In the genomic region with DNA sequence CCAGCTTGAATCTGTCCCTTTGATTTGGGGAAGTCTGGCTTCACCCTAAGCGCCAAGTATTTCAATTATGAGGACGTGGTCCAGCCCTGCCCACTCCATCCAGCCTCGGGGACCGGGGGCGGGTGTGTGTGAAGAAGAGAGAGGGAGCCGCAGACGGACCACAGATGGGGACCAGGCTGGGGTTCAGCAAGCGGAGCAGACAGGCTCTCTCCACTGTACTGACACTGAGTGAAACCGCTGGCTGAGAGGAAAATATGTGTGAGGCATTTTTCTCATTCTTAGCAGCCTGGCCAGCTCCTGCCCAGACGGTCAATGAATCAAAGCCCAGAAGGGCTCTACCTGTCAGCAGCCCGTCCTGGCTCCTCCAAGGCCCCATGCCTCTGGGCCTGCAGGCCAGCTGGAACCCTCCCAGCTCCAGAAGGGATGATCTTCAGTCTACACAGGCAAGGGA, we compare ENCODE assay signal across 11 mouse cellular contexts. TPM values are rescaled to one million over a fixed set of nuclear protein-coding genes. Genes with fewer than 3 reads are reported as not detected.
A peak's percentile ranks its signal among the peaks of the same experiment; 100 is the strongest.
DNase-seq lines count a peak whose midpoint lies in the region; ATAC-seq and TF ChIP-seq lines count a peak whose summit lies in the region.
"Had no signal": no experiment of that assay in that cellular context is flagged by ENCODE, and none has a peak within 500 bp of the region (broad histone marks: within the 10 kb centered on the region; RNA-seq: fewer than 3 reads in every experiment).

No protein-coding gene starts in this region.

- no peaks in the 10 kb centered on the region for H3K27me3 ChIP-seq in hindbrain, embryonic 15.5 days
- 0 out of 2 replicates have a peak, but pooled peaks cover 2% of the 10 kb centered on the region for H3K27me3 ChIP-seq in hindbrain, embryonic 13.5 days
- peaks cover 4% of the 10 kb centered on the region; the same call in 1 of the 2 replicates for H3K27me3 ChIP-seq in heart, embryonic 14.5 days (ENCODE audit: control insufficient read depth, insufficient read depth, low read length)
- no peaks in the 10 kb centered on the region for H3K27me3 ChIP-seq in lung, postnatal 0 days (replicated peaks; ENCODE audit: insufficient read depth, low read length)

- 53% methylated on average over 11 of the region's 11 CpGs for WGBS in hindbrain, embryonic 15.5 days
- WGBS in hindbrain, embryonic 13.5 days: 62% methylated on average over 11 of the region's 11 CpGs
- WGBS in heart, embryonic 14.5 days: 32% methylated on average over 11 of the region's 11 CpGs
- WGBS in lung, postnatal 0 days: 43% methylated on average over 11 of the region's 11 CpGs

- H3K4me3 ChIP-seq in hindbrain, embryonic 15.5 days: no peak overlapping the region
- no peak overlapping the region for H3K4me3 ChIP-seq in hindbrain, embryonic 13.5 days
- H3K4me3 ChIP-seq in heart, embryonic 14.5 days (ENCODE audit: control insufficient read depth in 1 of 2, insufficient read depth in 1 of 2, low read depth in 1 of 2, low read length in 2 of 2): no peak overlapping the region
- H3K4me3 ChIP-seq in lung, postnatal 0 days (ENCODE audit: low read depth, low read length): no peak overlapping the region
- no peak overlapping the region for H3K4me3 ChIP-seq in left cerebral cortex, adult 2 months
- H3K4me3 ChIP-seq: liver, embryonic 13.5 days had no signal

- no peak for TF ChIP-seq CTCF in lung, postnatal 0 days (IDR thresholded peaks at IDR 0.05)
- no peak for TF ChIP-seq CTCF in left cerebral cortex, adult 2 months (IDR thresholded peaks at IDR 0.05)

- intact Hi-C loops in left cerebral cortex, adult 2 months (cut with DNase I): no loop called here

- H3K4me2 ChIP-seq in hindbrain, embryonic 15.5 days: no peak overlapping the region
- no peak overlapping the region for H3K4me2 ChIP-seq in hindbrain, embryonic 13.5 days
- H3K4me2 ChIP-seq in heart, embryonic 14.5 days (ENCODE audit: low read length): 0 out of 2 replicates have a peak overlapping the region, but pooled peaks have one; percentile 0
- no peak overlapping the region for H3K4me2 ChIP-seq in lung, postnatal 0 days (replicated peaks; ENCODE audit: low read depth, low read length)
- H3K4me2 ChIP-seq: liver, embryonic 13.5 days had no signal

- no peak overlapping the region for H3K27ac ChIP-seq in hindbrain, embryonic 15.5 days (replicated peaks)
- no peak overlapping the region for H3K27ac ChIP-seq in hindbrain, embryonic 13.5 days
- H3K27ac ChIP-seq in heart, embryonic 14.5 days (replicated peaks in 1 of 2; ENCODE audit: control insufficient read depth in 1 of 2, insufficient read depth in 1 of 2, low read depth in 2 of 2, low read length in 2 of 2): no peak overlapping the region
- no peak overlapping the region for H3K27ac ChIP-seq in lung, postnatal 0 days (ENCODE audit: low read length)
- H3K27ac ChIP-seq in left cerebral cortex, adult 2 months: no peak overlapping the region
- H3K27ac ChIP-seq: liver, embryonic 13.5 days had no signal

- H3K9ac ChIP-seq in hindbrain, embryonic 15.5 days: no peak overlapping the region
- no peak overlapping the region for H3K9ac ChIP-seq in hindbrain, embryonic 13.5 days
- 0 out of 2 replicates have a peak overlapping the region, but pooled peaks have one; percentile 16 for H3K9ac ChIP-seq in heart, embryonic 14.5 days (ENCODE audit: low read length)
- H3K9ac ChIP-seq in lung, postnatal 0 days (replicated peaks; ENCODE audit: low read depth): no peak overlapping the region
- H3K9ac ChIP-seq: liver, embryonic 13.5 days had no signal

- H3K36me3 ChIP-seq in hindbrain, embryonic 15.5 days: no peaks in the 10 kb centered on the region
- no peaks in the 10 kb centered on the region for H3K36me3 ChIP-seq in hindbrain, embryonic 13.5 days
- no peaks in the 10 kb centered on the region for H3K36me3 ChIP-seq in heart, embryonic 14.5 days (ENCODE audit: control insufficient read depth, insufficient read depth, low read length)
- no peaks in the 10 kb centered on the region for H3K36me3 ChIP-seq in lung, postnatal 0 days (ENCODE audit: insufficient read depth, low read length)
- H3K36me3 ChIP-seq: G1E; liver, embryonic 13.5 days had no signal

- DNase-seq in NIH3T3 (ENCODE audit: low read depth) (peak; percentile 71), MN1 (ENCODE audit: low spot score) (no peak)
- peak; percentile 58 for DNase-seq in lung, postnatal 0 days (ENCODE audit: low spot score)
- no peak for DNase-seq in left cerebral cortex, adult 2 months (ENCODE audit: extremely low spot score in 1 of 2, low spot score in 2 of 2)
- no peak for DNase-seq in B cell, adult 2 months
- DNase-seq: liver, embryonic 13.5 days had no signal

- ATAC-seq in hindbrain, embryonic 15.5 days (ENCODE audit: low FRiP score, low read depth): peak; percentile 19; the same call in 1 of the 2 replicates
- no peak for ATAC-seq in hindbrain, embryonic 13.5 days (ENCODE audit: low FRiP score)
- peak; percentile 44; the same call in 1 of the 2 replicates for ATAC-seq in heart, embryonic 14.5 days (ENCODE audit: insufficient number of reproducible peaks, insufficient read depth, low FRiP score, low read depth)
- ATAC-seq in lung, postnatal 0 days: peak; percentile 89

- H3K4me1 ChIP-seq in hindbrain, embryonic 15.5 days (replicated peaks): no peaks in the 10 kb centered on the region
- peaks cover 6% of the 10 kb centered on the region; the same call in 1 of the 2 replicates for H3K4me1 ChIP-seq in hindbrain, embryonic 13.5 days (replicated peaks)
- H3K4me1 ChIP-seq in heart, embryonic 14.5 days (ENCODE audit: control insufficient read depth in 2 of 2, insufficient read depth in 2 of 2, low read length in 2 of 2): peaks cover 15 to 22% of the 10 kb centered on the region in 2 experiments
- H3K4me1 ChIP-seq in lung, postnatal 0 days (ENCODE audit: insufficient read depth, low read depth, low read length): no peaks in the 10 kb centered on the region
- H3K4me1 ChIP-seq: liver, embryonic 13.5 days had no signal

- no peak for TF ChIP-seq EP300 in lung, postnatal 0 days (IDR thresholded peaks at IDR 0.05)

- H3K9me3 ChIP-seq in hindbrain, embryonic 15.5 days: no peaks in the 10 kb centered on the region
- no peaks in the 10 kb centered on the region for H3K9me3 ChIP-seq in hindbrain, embryonic 13.5 days
- H3K9me3 ChIP-seq in heart, embryonic 14.5 days (ENCODE audit: control insufficient read depth, low read length): no peaks in the 10 kb centered on the region
- H3K9me3 ChIP-seq in lung, postnatal 0 days (ENCODE audit: low read length): no peaks in the 10 kb centered on the region
- H3K9me3 ChIP-seq: G1E; liver, embryonic 13.5 days had no signal

RNA-seq across cellular contexts. Expression of gene Lif, which starts 19.1 kb away (rescaled TPM):
- 0.08 TPM in 1 of 2 replicates, not detected in the other for polyA plus RNA-seq in hindbrain, embryonic 15.5 days (2015; fragmentation: Nextera tagmentation; extraction: Ambion mirVana)
- polyA plus RNA-seq in hindbrain, embryonic 13.5 days (2015; fragmentation: Nextera tagmentation; extraction: Ambion mirVana): 0.08 TPM in 1 of 2 replicates, not detected in the other
- 0.24 TPM in 1 of 2 replicates, not detected in the other for polyA plus RNA-seq in heart, embryonic 14.5 days (2014; fragmentation: Nextera tagmentation; extraction: Ambion mirVana)
- polyA plus RNA-seq in lung, postnatal 0 days (2015; fragmentation: Nextera tagmentation; extraction: Ambion mirVana): 0.57 and 0.94 TPM in 2 replicates
- 1 to 10 TPM in 1 of 2 experiments, under 1 TPM in 1; 0.70 to 1.2 TPM for total RNA-seq in left cerebral cortex, adult 2 months (2021)
- polyA plus RNA-seq: hindbrain, embryonic 11.5 days; liver, embryonic 13.5 days had no signal

RNA-seq across cellular contexts. Expression of gene Osm, which starts 40.2 kb away (rescaled TPM):
- polyA plus RNA-seq in hindbrain, embryonic 15.5 days (2015; fragmentation: Nextera tagmentation; extraction: Ambion mirVana): not detected in 2 replicates
- polyA plus RNA-seq in hindbrain, embryonic 13.5 days (2015; fragmentation: Nextera tagmentation; extraction: Ambion mirVana): 0.14 TPM in 1 of 2 replicates, not detected in the other
- polyA plus RNA-seq in heart, embryonic 14.5 days (2014; fragmentation: Nextera tagmentation; extraction: Ambion mirVana): not detected in 2 replicates
- polyA plus RNA-seq in lung, postnatal 0 days (2015; fragmentation: Nextera tagmentation; extraction: Ambion mirVana): 0.69 and 1.3 TPM in 2 replicates
- not detected for total RNA-seq in left cerebral cortex, adult 2 months (2021)
- polyA plus RNA-seq: hindbrain, embryonic 11.5 days had no signal

RNA-seq across cellular contexts. Expression of gene Castor1, which starts 58.4 kb away (rescaled TPM):
- polyA plus RNA-seq in hindbrain, embryonic 15.5 days (2015; fragmentation: Nextera tagmentation; extraction: Ambion mirVana): 4.6 and 5.3 TPM in 2 replicates
- polyA plus RNA-seq in hindbrain, embryonic 13.5 days (2015; fragmentation: Nextera tagmentation; extraction: Ambion mirVana): 2.2 and 2.3 TPM in 2 replicates
- 5.7 and 5.9 TPM in 2 replicates for polyA plus RNA-seq in heart, embryonic 14.5 days (2014; fragmentation: Nextera tagmentation; extraction: Ambion mirVana)
- 16.5 and 17.8 TPM in 2 replicates for polyA plus RNA-seq in lung, postnatal 0 days (2015; fragmentation: Nextera tagmentation; extraction: Ambion mirVana)
- total RNA-seq in left cerebral cortex, adult 2 months (2021): 1 to 10 TPM; 3.9 to 4.2 TPM

Comparison
In these comparisons a context has a peak if more than half of its experiments do, and no peak if none do; other contexts are left out.
1. DNase-seq: peak in NIH3T3 (single experiment) and lung, postnatal 0 days (single experiment); none in left cerebral cortex, adult 2 months (0 of 2), B cell, adult 2 months (0 of 2) and MN1 (single experiment).